Mouse (Mus musculus) heart, adult 10 weeks (tissue): ENCODE results near the gene Pitx1. TPM values are rescaled to one million over a fixed set of nuclear protein-coding genes. Genes with fewer than 3 reads are reported as not detected.

ENCODE experiments used
- polyA plus RNA-seq: library from polyadenylated mRNA; stranded (reverse); fragments of 350-450 nt; fragmentation: Illumina TruSeq; extraction: RNeasy Lipid Tissue Mini Kit (QIAGEN cat#74804); gene quantifications from one replicate; pipeline ENCODE4 v1.2.3, GENCODE M21; 2014; ENCODE audit warnings: low read depth, low replicate concordance

The Pitx1 gene
- not detected for polyA plus RNA-seq

GRCm38 (mm10) chr13:55836142-55836625, at the start of gene Pitx1:
TSS of gene Pitx1 (minus strand) at chr13:55836192.

GRCm38 (mm10) chr13:55784268-55784667, 51.7 kb downstream of the Pitx1 start, which contains the start of gene Catsper3:
TSS of gene Catsper3 (plus strand) at chr13:55784568.

Other genes starting within 250 kb of the Pitx1 start
- 10.3 TPM for gene B4galt7, start 236.3 kb downstream of the Pitx1 start, polyA plus RNA-seq
- 17.0 TPM for gene Caml, start 213.2 kb downstream of the Pitx1 start, polyA plus RNA-seq
- 25.7 TPM for gene Ddx46, start 201.2 kb downstream of the Pitx1 start, polyA plus RNA-seq
- gene B230219D22Rik, start 143.1 kb downstream of the Pitx1 start, polyA plus RNA-seq = 44.1 TPM
- gene Txndc15, start 121.5 kb downstream of the Pitx1 start, polyA plus RNA-seq = 61.0 TPM
- gene Pcbd2, start 108.8 kb downstream of the Pitx1 start, polyA plus RNA-seq = 29.5 TPM
- not detected for gene Catsper3, start 51.6 kb downstream of the Pitx1 start, polyA plus RNA-seq